Mouse (Mus musculus) kidney, adult 18-20 months (tissue): ENCODE results near the gene Gorasp1.

ENCODE experiments used
- DNase-seq: peaks from one replicate; pipeline ENCODE4 v3.0.0; 2021

Gorasp1 gene

DNA sequence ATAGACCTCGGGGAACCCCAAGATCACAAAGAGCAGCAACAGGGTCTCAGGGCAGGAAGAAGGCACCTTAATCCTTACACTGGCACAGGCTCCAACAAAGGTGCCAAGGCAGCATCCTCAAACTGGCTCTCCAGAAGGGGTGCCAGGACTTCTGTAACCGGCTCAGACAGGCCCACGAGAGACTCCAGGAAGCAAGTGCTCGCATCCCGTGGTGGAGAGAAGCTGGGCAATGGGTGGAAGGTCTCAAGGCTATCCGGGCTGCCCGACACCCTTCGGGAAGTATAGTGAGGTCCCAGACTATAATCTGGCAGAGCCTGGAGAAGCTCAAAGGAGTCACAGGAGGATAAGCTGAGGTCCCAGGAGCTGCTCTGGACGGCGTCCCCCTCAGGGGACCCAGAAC is 34.8 kb upstream of the Gorasp1 start:
- no peak for DNase-seq

- DNase-seq, result peak; percentile 78
These were observed 33.6 kb upstream of the Gorasp1 start for GRCm38 (mm10) chr9:119970763-119971656.

DNA sequence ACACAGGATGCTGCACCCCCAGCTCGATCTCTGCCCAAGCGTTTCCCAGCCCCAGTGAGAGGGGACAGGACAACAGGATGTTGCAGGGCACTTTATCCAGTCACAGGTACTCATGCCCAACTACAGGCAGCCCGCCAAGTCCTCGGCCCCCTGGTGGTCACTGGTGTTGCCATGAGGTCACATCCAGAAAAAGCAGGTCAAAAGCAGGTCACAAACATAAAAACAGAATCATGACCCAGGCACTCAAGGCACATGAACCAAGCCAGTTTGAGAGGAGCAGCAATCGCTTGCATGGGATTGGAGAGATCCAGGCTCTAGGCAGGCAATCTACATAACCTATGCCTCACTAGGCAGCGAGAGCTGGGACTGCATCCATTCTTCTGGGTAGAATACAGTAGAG is 32.9 kb upstream of the Gorasp1 start:
- peak; percentile 78 for DNase-seq

- DNase-seq, result no peak
These were observed 32.4 kb upstream of the Gorasp1 start for GRCm38 (mm10) chr9:119969811-119970210.

- DNase-seq, result no peak
These were observed 29.0 kb upstream of the Gorasp1 start for GRCm38 (mm10) chr9:119966221-119966910.

DNA sequence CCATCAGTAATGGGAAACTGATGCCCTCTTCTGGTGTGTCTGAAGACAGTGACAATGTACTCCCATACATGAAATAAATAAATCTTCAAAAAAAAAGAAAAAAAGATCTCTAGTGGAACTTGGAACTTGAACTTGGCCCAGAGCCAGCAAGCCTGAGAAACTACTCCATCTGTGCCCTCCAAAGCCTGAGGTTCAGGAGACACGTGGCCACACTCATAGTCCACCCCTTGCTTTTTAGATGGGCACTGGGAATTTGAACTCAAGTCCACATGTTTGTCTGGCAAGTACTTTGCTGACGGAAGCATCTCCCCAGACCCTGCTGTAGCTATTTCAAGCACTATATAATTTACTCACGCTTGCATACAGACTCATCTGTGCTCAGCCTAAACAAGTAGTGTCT is 27.8 kb upstream of the Gorasp1 start:
- DNase-seq, result peak; percentile 43

- no peak for DNase-seq
These were observed 26.8 kb upstream of the Gorasp1 start for GRCm38 (mm10) chr9:119964206-119964605.

GRCm38 (mm10) chr9:119962987-119963667 is 25.8 kb upstream of the Gorasp1 start:
- DNase-seq, result peak; percentile 83

DNA sequence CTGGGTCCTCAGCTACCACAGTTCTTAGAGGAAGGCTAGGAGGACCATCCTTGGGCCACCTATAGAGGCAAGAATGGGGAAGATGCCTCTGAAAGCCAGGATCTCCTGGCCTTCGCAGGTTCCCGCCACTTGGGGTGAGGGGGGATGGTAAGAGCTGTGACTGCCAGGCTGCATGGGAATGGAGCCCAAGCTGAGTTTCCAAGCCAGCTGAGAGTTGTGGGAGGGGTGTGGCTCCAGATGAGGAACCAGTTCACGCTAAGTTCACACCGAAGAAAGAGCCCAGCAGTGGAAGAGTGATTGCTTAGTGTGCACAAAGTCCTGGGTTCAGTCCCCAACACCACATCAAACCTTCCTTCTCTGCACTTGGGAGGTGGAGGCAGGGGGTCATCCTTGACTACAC is 24.9 kb upstream of the Gorasp1 start:
- no peak for DNase-seq

- DNase-seq, result no peak
These were observed 21.5 kb upstream of the Gorasp1 start for GRCm38 (mm10) chr9:119958835-119959234.

- no peak for DNase-seq
These were observed 14.0 kb upstream of the Gorasp1 start for GRCm38 (mm10) chr9:119951388-119951787.

- no peak for DNase-seq
These were observed 13.1 kb upstream of the Gorasp1 start for GRCm38 (mm10) chr9:119950434-119950833.

- DNase-seq, result no peak
These were observed 11.4 kb upstream of the Gorasp1 start for GRCm38 (mm10) chr9:119948804-119949203.

DNA sequence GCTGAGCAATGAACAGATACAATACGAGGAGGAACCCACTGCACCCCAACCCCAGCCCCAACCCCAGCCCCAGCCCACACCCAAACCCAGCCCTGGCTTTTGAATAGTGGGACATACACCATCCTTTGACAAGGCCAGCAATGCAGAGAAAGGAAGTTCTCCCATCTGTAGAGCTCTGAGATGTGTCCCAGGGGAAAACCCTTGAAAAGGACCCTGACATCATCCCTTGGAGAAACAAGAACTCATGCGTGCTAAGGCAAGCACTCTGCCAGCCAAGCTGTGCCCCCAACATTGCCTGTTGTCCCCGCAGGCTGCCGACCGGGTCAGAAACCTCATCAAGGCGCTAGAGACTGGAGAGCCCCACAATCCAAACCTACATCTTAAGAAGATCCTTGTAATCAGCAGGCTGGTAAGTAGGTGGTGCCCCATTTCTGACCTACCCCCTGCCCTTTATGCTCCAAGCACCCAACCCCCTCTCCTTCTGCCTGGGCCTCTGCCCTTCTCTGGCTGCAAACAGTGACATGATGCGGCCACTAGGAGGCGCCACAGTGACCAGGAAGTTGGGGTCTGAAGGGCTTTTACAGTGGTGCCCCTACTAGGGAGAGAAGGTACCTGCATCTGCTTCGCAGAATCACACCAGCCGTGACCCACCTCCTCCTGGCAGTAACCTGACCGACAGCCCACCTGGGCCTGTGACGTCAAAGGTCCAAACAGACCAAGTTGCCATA is 8.0 kb upstream of the Gorasp1 start:
- no peak for DNase-seq

- no peak for DNase-seq
These were observed 6.0 kb upstream of the Gorasp1 start for GRCm38 (mm10) chr9:119943326-119943725.

GRCm38 (mm10) chr9:119941861-119942260 is 4.5 kb upstream of the Gorasp1 start:
- no peak for DNase-seq

DNA sequence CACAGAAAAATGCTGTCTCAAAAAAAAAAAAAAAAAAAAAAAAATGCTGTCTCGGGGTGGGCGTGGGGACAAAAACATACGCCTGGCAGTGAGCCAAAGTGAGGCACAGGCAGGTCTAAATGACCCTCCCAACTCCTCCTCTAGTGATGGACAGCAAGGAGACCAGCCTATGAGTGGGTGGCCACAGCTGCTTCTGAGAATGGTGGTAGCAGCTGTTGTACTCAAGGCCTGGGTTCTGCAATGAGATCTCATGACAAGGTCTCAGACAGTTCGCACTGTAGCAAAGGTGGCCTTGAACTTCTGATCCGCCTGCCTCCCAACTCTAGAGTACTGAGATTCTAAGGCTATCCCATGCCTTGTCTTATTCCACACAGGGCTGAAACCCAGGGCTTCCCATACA is 4.0 kb upstream of the Gorasp1 start:
- DNase-seq, result no peak

- no peak for DNase-seq
These were observed 2.3 kb upstream of the Gorasp1 start for GRCm38 (mm10) chr9:119939646-119940045.

DNA sequence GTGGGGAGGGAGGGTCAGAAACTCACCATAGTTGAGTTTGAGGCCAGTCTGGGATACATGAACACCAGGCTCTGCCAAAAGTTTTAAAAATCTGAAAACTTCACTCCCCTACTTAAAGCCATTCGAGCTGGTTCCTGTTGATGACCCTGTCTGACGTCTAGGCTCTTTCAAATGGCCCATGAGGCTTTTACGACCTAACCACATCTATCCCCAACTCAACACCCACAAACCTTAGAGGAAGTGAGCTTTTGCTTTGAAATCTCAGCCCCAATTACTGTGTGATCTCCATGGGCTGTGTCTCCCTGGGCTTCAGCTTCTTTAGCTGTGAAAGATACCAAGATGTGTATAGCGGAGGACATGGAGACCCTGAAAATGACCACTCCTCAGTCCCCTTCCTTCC is 1.1 kb upstream of the Gorasp1 start:
- no peak for DNase-seq

GRCm38 (mm10) chr9:119933675-119934074 is 3.7 kb downstream of the Gorasp1 start:
- DNase-seq, result no peak

DNA sequence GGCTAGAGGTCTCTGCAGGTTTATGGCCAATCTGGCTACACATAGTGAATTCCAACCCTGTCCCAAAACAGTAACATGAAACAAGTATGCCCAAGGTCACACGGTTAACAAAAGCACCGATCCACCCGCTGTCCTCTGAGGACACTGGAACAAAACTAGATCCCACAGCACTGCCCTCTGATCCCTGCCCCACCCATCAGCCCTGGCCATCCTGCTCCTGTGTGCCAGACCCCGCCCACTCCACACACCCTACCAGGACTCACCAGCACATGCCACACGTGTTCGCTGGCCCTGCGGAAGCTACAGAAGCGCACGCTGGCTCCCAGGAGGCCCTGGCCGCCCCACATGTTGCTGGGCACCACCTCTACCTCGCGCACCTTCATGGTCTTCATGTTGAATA is 5.0 kb downstream of the Gorasp1 start:
- DNase-seq, result peak; percentile 63

DNA sequence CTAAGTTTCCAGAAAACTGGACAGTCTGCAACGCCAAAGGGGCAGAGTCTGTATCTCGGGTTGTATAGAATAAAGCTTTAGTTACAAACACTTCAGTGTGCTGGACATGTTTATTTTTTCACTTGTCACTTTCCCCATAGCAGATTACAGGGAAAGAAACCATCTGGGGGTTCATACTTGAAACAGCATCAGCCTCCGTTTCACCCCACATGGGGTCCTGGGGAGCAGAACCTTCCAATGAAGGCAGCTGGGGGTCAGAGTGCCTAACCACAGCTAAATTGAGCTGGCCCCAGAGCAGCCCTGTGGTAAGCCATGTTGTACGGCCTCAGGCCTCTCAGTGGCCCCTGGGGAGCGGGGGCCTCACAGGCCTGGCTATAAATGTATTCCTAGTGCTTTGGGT is 10.9 kb downstream of the Gorasp1 start:
- no peak for DNase-seq

DNA sequence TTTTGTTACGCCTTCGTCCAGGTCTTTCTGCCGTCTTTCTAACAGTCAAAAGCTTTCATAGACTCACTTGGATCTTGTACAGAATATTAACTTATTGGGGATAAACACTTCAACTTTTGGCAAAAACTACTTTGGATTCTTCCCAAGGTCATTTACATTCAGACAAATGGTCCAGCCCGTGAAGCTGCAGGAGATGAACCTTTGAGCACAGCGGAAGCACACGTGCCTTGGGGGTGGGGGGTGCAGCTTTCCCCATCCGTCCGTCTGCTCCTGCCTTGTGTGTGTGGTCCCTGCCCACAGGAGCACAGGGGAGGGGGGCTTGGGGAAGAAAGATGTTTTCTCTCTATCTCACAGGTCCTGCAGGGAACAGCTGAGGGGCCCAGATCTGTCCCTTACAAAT is 11.6 kb downstream of the Gorasp1 start:
- DNase-seq, result no peak
